Mouse (Mus musculus) hindbrain, embryonic 10.5 days (tissue): Measurements from ENCODE around the gene Yy1. TPM values are rescaled to one million over a fixed set of nuclear protein-coding genes. Genes with fewer than 3 reads are reported as not detected.
"Not testable (repeated sequence)": the region's sequence is repeated elsewhere in the genome, so short reads cannot be mapped to it uniquely, and the experiment has no call there.

Experiments
- DNase-seq: peaks from one replicate; pipeline ENCODE4 v3.0.0-alpha.2; 2017; ENCODE audit warnings: low spot score
- H3K27ac ChIP-seq: fragments of 300-500 bp; sonication (generic); 2 replicates; pipeline ENCODE4 v1.5.1; 2016; ENCODE audit warnings: mild to moderate bottlenecking, moderate library complexity
- H3K27me3 ChIP-seq: fragments of 300-500 bp; sonication (generic); 2 replicates; pipeline ENCODE4 v1.6.1; 2016; ENCODE audit warnings: mild to moderate bottlenecking; ENCODE audit not compliant: poor library complexity, insufficient read depth, severe bottlenecking
- H3K36me3 ChIP-seq: fragments of 300-500 bp; sonication (generic); 2 replicates; pipeline ENCODE4 v1.6.1; 2016; ENCODE audit warnings: mild to moderate bottlenecking, moderate library complexity
- H3K4me1 ChIP-seq: fragments of 300-500 bp; sonication (generic); replicated peaks from 2 replicates; pipeline ENCODE4 v1.6.1; 2016; ENCODE audit warnings: mild to moderate bottlenecking
- H3K4me3 ChIP-seq: fragments of 300-500 bp; sonication (generic); 2 replicates; pipeline ENCODE4 v1.5.1; 2016; ENCODE audit warnings: mild to moderate bottlenecking, moderate library complexity
- H3K9me3 ChIP-seq: fragments of 300-500 bp; sonication (generic); 2 replicates; pipeline ENCODE4 v1.6.1; 2016; ENCODE audit warnings: mild to moderate bottlenecking, moderate library complexity
- WGBS: fragments of 180-500 bp; shearing (Covaris S2); methylation state at CpG from one replicate; pipeline ENCODE4 v1.1.7; 2016; 5-methylcytosine and 5-hydroxymethylcytosine counted together
- polyA plus RNA-seq: library from polyadenylated mRNA; unstranded; fragments of >200 nt; fragmentation: Nextera tagmentation; extraction: Ambion mirVana; gene quantifications from 2 replicates; pipeline ENCODE4 v1.2.1, GENCODE M21; 2016

Gene Yy1
- polyA plus RNA-seq, 1 experiment from 2014 or later = 18.6 TPM

GRCm38 (mm10) chr12:108834337-108834736 lies 41.6 kb downstream of the Yy1 start:
- Histone ChIP-seq H3K36me3 (peaks cover 41% of the 10 kb centered on the region), H3K9me3 (no peaks in the 10 kb centered on the region), H3K4me3 (peak overlapping the region; percentile 66), H3K27me3 (peaks cover 11% of the 10 kb centered on the region; the same call in 1 of the 2 replicates), H3K4me1 (peaks cover 60% of the 10 kb centered on the region), H3K27ac (no peak overlapping the region)
- 84% methylated on average over 3 of the region's 3 CpGs for WGBS
- no peak for DNase-seq

- no peak overlapping the region for H3K27ac ChIP-seq
- WGBS = 45% methylated on average over 5 of the region's 5 CpGs
- H3K36me3 ChIP-seq = peaks cover 41% of the 10 kb centered on the region
- peaks cover 56% of the 10 kb centered on the region for H3K4me1 ChIP-seq
- DNase-seq = no peak
- peak overlapping the region; percentile 66 for H3K4me3 ChIP-seq
- H3K9me3 ChIP-seq = no peaks in the 10 kb centered on the region
- H3K27me3 ChIP-seq = peaks cover 11% of the 10 kb centered on the region; the same call in 1 of the 2 replicates
Measured at GRCm38 (mm10) chr12:108834786-108835185, 42.0 kb downstream of the Yy1 start.

- H3K27me3 ChIP-seq = peaks cover 11% of the 10 kb centered on the region; the same call in 1 of the 2 replicates
- 1% methylated on average over 51 of the region's 51 CpGs for WGBS
- H3K4me3 ChIP-seq = peak overlapping the region; percentile 66
- H3K36me3 ChIP-seq = peaks cover 39% of the 10 kb centered on the region
- H3K4me1 ChIP-seq = peaks cover 56% of the 10 kb centered on the region
- no peak for DNase-seq
- H3K27ac ChIP-seq = peak overlapping the region; percentile 92
- H3K9me3 ChIP-seq = no peaks in the 10 kb centered on the region
Measured at GRCm38 (mm10) chr12:108835208-108835839, 42.6 kb downstream of the Yy1 start.

GRCm38 (mm10) chr12:108835840-108836409 lies 43.2 kb downstream of the Yy1 start, which contains the start of the genes Slc25a29 and Slc25a47:
Gene Slc25a29 (minus strand): TSS chr12:108835883.
Gene Slc25a47 (plus strand): TSS chr12:108836046.
- no peaks in the 10 kb centered on the region for H3K9me3 ChIP-seq
- H3K27ac ChIP-seq = peak within 1 kb of the TSS; percentile 92
- peak; percentile 96 for DNase-seq
- H3K4me1 ChIP-seq = peaks cover 56% of the 10 kb centered on the region
- peaks cover 43% of the 10 kb centered on the region for H3K36me3 ChIP-seq
- WGBS = under 1% methylated on average over 52 of the region's 53 CpGs
- peaks cover 11% of the 10 kb centered on the region; the same call in 1 of the 2 replicates for H3K27me3 ChIP-seq
- peak within 1 kb of the TSS; percentile 66 for H3K4me3 ChIP-seq

- H3K4me1 ChIP-seq = peaks cover 54% of the 10 kb centered on the region
- H3K36me3 ChIP-seq = peaks cover 49% of the 10 kb centered on the region
- DNase-seq = peak; percentile 19
- no peaks in the 10 kb centered on the region for H3K9me3 ChIP-seq
- peaks cover 11% of the 10 kb centered on the region; the same call in 1 of the 2 replicates for H3K27me3 ChIP-seq
- H3K4me3 ChIP-seq = peak overlapping the region; percentile 66
- H3K27ac ChIP-seq = peak overlapping the region; percentile 92
- 66% methylated on average over 7 of the region's 7 CpGs for WGBS
Measured at GRCm38 (mm10) chr12:108836722-108837121, 43.9 kb downstream of the Yy1 start.

- DNase-seq = no peak
- no peaks in the 10 kb centered on the region for H3K9me3 ChIP-seq
- no peaks in the 10 kb centered on the region for H3K27me3 ChIP-seq
- H3K4me1 ChIP-seq = peaks cover 24% of the 10 kb centered on the region
- H3K4me3 ChIP-seq = no peak overlapping the region
- no peak overlapping the region for H3K27ac ChIP-seq
- H3K36me3 ChIP-seq = peaks cover 74% of the 10 kb centered on the region
- 91% methylated on average over 6 of the region's 6 CpGs for WGBS
Measured at GRCm38 (mm10) chr12:108841181-108841580, 48.4 kb downstream of the Yy1 start.

GRCm38 (mm10) chr12:108842663-108843062 lies 49.9 kb downstream of the Yy1 start:
- 90% methylated on average over 7 of the region's 7 CpGs for WGBS
- peaks cover 82% of the 10 kb centered on the region for H3K36me3 ChIP-seq
- H3K4me3 ChIP-seq = no peak overlapping the region

GRCm38 (mm10) chr12:108848033-108848432 lies 55.3 kb downstream of the Yy1 start:
- H3K27ac ChIP-seq, H3K9me3 ChIP-seq, H3K4me3 ChIP-seq, DNase-seq, H3K27me3 ChIP-seq: not testable (repeated sequence)
- 90% methylated on average over 3 of the region's 3 CpGs for WGBS
- peaks cover 50% of the 10 kb centered on the region for H3K36me3 ChIP-seq
- peaks cover 24% of the 10 kb centered on the region for H3K4me1 ChIP-seq

More at GRCm38 (mm10) chr12:108842663-108843062, 49.9 kb downstream of the Yy1 start:
- Histone ChIP-seq H3K27ac (no peak overlapping the region), H3K4me1 (peaks cover 9% of the 10 kb centered on the region), H3K9me3 (no peaks in the 10 kb centered on the region), H3K27me3 (no peaks in the 10 kb centered on the region)
- no peak for DNase-seq

- 88% methylated on average over 4 of the region's 4 CpGs for WGBS
- no peak for DNase-seq
- Histone ChIP-seq H3K9me3 (no peaks in the 10 kb centered on the region), H3K36me3 (peaks cover 37% of the 10 kb centered on the region), H3K27ac (no peak overlapping the region), H3K4me1 (peaks cover 24% of the 10 kb centered on the region), H3K27me3 (no peaks in the 10 kb centered on the region), H3K4me3 (no peak overlapping the region)
Measured at GRCm38 (mm10) chr12:108849488-108850022, 56.8 kb downstream of the Yy1 start.

- Histone ChIP-seq H3K4me1 (peaks cover 25% of the 10 kb centered on the region), H3K36me3 (peaks cover 35% of the 10 kb centered on the region), H3K27me3 (no peaks in the 10 kb centered on the region), H3K9me3 (no peaks in the 10 kb centered on the region), H3K4me3 (no peak overlapping the region), H3K27ac (no peak overlapping the region)
- WGBS = 54% methylated on average over 8 of the region's 8 CpGs
- no peak for DNase-seq
Measured at GRCm38 (mm10) chr12:108850129-108850528, 57.4 kb downstream of the Yy1 start.

GRCm38 (mm10) chr12:108850886-108851285 lies 58.1 kb downstream of the Yy1 start:
- H3K27me3 ChIP-seq = no peaks in the 10 kb centered on the region
- H3K27ac ChIP-seq = no peak overlapping the region
- 87% methylated on average over 8 of the region's 8 CpGs for WGBS
- no peak overlapping the region for H3K4me3 ChIP-seq
- peaks cover 32% of the 10 kb centered on the region for H3K4me1 ChIP-seq
- no peak for DNase-seq
- H3K9me3 ChIP-seq = no peaks in the 10 kb centered on the region
- H3K36me3 ChIP-seq = peaks cover 34% of the 10 kb centered on the region

GRCm38 (mm10) chr12:108852822-108853221 lies 60.0 kb downstream of the Yy1 start:
- DNase-seq = no peak
- Histone ChIP-seq H3K9me3 (no peaks in the 10 kb centered on the region), H3K27me3 (no peaks in the 10 kb centered on the region), H3K27ac (no peak overlapping the region), H3K4me1 (peaks cover 42% of the 10 kb centered on the region), H3K4me3 (no peak overlapping the region), H3K36me3 (peaks cover 21% of the 10 kb centered on the region)
- WGBS = 92% methylated on average over 8 of the region's 8 CpGs

GRCm38 (mm10) chr12:108855081-108855480 lies 62.3 kb downstream of the Yy1 start:
- Histone ChIP-seq H3K9me3 (no peaks in the 10 kb centered on the region), H3K4me3 (no peak overlapping the region), H3K36me3 (peaks cover 29% of the 10 kb centered on the region), H3K27ac (no peak overlapping the region), H3K4me1 (peaks cover 37% of the 10 kb centered on the region), H3K27me3 (no peaks in the 10 kb centered on the region)
- WGBS = 91% methylated on average over 10 of the region's 10 CpGs
- DNase-seq = no peak
